Mouse (Mus musculus) retina, postnatal 7 days (tissue): ENCODE measurements around the gene Hoxd3.
A peak's percentile ranks its signal among the peaks of the same experiment; 100 is the strongest.

Experiments
- DNase-seq: peaks from one replicate; pipeline ENCODE4 v3.0.0-alpha.2; 2012; ENCODE audit warnings: low read depth, low spot score

The Hoxd3 gene

DNA sequence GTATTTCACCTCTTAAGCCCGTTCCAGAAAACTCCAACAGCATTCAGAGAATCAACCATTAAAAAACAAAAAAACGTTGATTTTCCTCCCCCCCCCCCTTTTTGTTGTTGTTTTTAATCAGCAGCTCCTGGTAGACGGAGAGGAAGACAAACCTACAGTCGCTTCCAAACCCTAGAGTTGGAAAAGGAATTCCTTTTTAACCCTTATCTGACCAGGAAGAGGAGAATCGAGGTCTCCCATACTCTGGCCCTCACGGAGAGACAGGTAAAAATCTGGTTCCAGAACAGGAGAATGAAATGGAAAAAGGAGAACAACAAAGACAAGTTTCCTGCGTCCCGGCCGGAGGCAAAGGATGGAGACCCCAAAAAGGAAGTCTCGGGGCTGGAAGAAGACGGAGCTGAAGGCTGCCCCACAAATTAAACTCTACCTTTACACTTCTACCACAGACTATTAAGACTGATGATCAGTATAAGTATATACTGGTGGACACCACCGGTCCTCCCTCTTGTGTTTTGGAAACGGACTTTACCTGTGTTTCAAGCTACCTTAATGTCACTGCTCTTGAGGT is 5.2 kb upstream of the Hoxd3 start:
- DNase-seq, result no peak

DNA sequence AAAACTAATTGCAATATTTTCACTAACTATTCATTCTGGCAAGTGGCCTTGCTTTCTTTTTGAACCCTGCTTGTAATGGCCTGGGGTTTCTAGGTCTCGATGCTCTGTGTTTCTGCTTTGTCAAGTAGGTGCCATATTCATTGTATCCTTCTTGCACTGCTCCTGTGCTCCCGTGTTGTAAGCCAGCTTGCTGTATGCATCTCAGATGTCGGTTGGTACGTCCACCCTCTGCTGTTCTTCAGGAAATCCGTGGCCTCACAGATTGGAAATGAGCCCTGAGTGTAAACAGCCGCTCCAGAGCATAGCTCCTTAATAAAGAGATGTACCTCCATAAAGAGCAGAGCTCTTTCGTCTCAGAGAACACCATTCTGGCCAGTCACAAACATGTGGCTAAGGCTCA is 4.1 kb upstream of the Hoxd3 start:
- no peak for DNase-seq

DNA sequence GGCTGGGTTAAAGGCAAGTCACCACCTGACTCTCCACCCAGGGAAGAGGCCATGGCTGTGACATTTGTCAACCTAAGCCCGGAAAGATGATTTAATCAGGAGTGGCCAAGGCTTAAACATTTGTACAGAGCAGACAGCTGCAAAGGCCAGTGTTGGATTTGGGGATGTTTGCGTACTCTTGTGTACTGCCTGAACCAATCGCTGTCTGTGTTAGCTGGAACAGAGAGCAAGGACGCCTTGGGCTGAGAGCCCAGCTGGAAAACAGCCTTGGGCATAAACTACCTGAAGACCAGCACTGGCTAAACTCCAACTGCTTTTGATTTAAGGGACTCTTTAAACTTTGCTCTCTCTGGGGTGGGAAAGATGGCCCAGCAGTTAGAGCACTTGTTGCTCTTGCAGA is 3.1 kb upstream of the Hoxd3 start:
- DNase-seq, result no peak

DNA sequence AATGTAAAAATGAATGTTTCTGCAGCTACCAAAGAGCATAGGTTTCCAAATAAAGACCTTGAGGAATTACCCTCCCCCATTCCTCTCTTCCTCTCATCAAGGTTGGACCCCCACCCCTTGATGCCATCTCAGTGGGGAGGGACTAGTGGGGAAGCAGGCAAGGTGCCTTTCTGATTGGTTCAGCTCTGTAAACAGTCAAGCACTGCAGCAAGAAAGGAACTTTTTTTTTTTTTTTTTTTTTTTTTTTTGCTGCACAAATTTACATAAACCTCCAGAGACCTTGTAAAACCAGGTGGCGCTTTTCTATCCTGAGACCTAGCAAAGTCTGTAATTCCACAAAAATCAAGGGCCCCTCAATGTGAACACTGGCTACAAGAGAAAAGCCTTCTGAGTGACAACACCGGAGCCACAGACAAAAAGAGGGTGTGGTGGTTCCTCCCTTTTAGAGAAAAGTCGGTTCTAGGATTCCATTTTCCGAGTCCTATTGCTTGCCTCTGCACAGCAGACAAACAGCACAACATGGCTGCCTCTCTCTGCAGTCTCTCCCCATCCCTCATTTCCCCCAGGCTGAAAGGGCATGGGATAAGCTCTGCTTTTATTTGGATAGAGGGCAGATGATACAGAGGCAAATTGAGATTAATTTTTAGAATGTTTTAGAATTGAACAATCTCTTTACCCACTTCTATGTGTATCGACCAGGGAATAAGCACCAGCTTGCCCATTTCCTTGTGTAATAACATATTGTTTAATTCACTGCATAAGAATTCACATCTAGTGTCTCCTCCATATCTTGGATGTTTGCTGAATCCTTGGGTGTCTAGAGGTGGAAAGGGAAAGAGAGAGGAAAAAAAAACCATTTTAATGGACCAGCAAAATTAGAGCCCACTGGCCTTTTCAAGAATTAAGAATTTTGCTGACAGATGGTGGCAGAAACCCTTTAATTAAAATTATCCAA is 2.0 kb upstream of the Hoxd3 start:
- DNase-seq, result no peak

DNA sequence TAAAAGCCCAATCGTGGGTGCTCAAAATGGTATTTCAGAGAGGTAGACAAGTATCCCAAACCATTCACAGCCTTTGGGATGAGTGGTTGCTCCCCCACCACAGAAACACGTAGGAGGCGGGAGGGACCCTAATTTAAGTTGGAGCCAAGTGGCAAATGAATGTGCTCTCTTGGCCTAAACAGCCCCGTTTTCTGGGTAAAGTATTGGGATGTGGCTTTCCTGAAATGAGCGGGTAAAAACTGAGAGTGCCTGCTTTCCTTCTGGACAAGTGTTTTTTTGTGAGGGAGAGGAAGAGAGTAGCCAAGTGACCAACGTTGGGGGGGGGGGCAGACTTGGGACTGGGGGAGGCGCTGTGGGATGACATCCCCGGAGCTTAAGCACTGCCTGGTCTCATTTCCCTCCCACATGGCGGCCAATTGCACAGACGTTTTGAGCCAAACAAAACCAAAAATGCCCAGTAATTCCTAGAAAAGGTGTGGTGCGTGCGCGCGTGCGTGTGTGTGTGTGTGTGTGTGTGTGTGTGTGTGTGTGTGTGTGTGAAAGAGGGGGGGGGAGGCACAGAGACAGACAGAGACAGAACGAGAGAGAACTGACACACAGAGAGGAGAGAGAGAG is 691 bp upstream of the Hoxd3 start:
- no peak for DNase-seq

DNA sequence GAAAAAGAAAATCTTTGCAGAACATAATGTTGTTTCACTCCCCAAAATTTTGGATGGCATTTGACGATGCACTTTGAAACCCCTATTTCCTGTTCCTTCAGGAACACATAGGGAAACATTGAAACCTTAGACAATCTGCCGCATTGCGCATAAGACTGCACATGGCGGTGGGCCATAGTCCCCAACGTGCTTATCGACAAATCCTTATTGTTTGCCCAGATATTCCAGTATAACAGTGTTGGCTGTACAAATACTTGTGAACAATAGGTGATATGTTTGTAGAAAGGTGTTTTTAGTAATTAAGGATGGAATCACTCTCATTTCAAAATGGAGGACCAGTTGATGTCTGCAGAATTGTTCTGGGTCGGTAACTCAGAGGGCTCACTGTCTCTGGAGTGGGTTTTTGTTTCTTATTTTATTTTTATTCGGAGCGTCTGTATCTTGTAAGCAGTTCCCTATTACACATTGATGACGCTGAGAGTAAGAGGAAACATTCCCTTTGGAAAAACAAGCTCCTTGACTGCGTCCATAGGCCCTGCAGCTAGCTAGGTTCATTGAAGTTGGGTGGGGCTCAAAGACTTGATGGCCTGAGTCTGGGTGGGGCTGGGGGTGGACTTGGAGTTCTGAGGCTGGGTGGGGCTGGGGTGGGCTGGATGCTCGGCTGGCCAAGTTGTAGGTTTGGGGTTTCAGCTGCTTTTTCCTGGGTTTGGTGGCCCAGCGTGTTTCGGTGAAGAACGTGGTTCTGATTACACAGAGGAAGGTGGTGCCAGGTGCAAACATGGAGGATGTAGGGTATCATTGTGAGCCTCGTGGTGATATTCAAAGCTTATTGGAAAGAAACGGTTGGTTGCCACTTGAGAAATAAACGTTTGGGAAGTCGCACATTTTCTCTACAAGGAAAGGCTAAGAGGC is 1.8 kb downstream of the Hoxd3 start:
- no peak for DNase-seq

DNA sequence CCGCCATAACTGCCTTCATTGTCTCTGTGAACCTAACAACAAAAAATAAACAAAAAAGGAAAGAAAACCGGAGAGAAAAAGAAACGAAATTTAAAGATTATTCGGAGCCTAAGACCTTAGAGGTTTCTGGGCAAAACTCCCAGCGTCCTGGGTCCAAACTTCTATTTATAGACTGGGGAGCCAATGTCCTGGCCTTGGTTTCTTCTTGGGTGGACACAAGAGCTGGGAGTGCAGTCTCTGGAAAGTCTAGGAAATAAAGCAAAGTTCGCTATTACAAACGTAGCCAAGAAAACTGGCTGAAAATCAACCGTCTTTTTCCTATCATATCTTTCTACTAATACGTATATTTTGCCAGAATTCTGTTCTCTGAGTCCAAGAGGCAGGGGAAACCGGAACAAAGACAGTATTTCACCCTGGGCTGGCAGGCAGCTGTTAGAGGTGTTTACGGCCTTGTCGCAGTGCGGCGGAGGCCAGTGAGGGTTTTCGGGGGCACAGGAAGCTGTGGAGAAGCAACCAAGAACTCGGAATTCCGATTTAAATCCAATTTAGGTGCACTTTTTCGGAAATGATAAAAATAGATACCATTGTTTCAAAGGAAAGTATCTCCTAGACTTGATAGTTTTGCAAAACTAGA is 2.5 kb downstream of the Hoxd3 start:
- DNase-seq, result no peak

DNA sequence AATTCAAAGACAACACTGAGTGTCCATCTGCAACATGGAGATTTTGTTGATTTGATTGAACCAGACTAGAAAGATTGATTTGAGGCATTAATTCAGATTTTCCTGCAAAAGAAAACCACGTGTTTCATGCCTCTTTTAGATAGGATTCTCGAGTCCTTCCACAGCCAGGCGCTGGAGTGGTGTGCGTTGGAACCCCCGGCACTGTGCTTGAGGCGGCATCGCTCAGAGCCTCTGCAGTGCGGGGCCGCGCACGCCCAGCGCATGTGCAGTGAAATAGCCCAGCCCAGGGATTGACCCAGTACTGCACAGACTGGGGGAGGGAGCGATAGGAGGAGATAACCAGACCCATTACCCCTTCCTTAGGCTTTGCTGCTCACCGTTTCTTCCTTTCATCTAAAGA is 3.2 kb downstream of the Hoxd3 start:
- no peak for DNase-seq

DNA sequence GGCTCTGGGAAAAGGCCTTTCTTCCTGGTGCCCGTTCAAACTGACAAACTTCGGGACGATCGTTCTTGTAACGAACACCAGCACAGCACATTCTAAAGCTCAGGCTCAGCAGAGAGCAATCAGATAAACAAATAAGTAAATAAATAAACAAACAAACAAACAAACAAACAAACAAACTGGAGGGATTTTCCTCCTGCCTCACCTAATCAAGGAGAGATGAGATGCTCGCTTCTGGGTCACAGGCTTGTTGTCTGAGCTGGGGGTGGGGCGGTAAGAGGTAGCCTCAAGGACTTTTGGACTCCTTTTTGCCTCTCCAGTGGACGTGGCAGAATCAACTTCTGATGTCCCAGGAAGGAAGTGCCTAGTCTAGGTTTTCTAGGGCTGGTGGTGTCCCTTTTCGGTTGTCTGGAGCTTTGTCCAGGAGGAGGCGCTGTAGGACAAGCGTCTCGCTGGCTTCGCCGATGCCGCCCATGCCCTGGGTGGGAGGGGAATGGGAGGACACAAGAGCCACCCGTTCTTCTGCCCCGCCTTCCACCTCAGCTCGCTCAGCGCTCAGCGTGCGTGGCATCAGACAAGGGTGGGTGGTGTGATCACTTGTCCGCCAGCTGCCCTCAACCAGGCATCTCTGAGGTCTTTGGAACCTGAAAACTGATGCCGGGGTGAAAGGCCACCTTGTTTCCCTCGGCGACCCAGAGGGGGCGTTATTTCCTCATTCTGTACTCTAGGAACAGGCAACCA is 3.9 kb downstream of the Hoxd3 start:
- peak; percentile 75 for DNase-seq

DNA sequence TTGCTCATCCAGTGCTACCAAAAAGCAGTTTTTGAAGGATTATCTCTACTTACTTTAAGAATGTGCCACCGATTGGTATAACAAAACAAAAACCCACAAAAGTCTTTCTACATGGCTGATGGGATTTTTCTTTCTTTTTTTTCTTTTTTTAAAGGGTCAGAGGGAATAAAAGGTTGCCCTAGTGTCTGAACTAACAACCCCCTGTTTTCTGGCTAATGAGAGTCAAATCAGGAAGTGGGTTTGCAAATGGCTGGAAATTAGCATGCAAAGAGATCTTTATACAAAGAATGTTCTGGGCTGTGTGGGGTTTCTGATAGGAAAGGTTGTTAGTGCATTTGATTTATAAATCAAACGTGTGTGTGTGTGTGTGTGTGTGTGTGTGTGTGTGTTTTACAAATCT is 8.7 kb downstream of the Hoxd3 start:
- no peak for DNase-seq

DNA sequence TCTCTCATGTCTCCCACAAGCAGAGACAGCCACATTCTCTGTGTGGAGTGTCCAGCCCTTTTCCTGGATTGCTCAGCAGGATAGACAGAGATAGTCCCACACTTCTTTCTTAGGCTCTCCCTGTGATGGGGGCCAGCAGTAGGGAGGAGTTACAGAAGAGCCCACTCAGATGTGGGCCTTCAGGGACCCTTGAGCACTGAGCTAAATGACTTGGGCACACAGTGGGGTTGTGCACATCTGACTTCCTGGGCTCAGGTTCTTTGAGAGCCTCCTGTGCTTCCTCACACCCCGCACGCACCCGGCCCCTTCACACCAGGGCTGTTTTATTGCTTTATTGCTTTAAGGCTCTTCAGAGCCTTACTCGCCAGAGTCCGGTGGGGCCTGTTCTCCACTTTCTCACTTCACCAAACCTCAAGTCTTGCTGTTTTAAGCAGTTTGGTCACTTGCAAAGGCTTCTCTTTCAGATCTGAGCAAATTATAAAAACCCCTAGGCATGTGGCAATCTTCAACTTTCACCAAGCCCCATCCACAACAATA is 9.3 kb downstream of the Hoxd3 start:
- no peak for DNase-seq

DNA sequence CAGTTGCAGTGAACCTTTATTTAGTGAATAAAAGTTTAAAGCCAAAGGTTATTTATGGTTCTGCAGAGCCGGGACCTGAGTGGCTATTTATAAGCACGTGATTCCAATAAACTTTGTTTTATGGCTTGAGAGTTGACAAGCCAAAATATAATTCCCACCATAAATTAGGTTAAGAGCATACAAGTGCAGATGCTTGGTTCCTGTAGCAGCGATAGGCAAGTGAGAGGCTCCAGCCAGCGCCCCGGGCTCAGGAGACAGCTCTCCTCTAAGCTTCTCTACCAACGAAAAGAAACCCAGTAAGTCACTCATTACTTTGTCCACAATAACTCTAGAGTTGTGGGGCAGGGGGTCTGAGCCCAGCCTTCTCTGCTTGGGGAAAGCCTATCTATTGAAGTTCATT is 10.2 kb downstream of the Hoxd3 start:
- DNase-seq, result no peak

DNA sequence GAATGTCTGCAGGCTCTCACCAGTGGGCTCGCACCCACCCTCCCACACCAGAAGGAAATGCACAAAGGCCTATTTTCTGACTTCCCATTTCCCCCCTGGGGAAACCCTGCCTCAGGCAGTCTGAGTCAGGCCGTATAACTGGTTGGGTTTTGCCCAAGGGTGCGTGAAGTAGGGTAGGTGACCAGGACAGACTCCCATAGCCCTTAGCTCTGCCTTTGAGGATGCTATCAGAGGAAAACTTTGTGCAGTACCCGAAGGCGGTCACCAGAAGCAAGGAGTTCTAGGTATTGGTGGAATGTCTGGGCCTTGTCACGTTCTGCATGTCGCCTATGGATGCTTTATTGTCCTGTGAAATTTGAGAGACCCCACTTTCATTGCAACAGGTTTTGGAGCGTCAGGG is 11.2 kb downstream of the Hoxd3 start:
- DNase-seq, result no peak

DNA sequence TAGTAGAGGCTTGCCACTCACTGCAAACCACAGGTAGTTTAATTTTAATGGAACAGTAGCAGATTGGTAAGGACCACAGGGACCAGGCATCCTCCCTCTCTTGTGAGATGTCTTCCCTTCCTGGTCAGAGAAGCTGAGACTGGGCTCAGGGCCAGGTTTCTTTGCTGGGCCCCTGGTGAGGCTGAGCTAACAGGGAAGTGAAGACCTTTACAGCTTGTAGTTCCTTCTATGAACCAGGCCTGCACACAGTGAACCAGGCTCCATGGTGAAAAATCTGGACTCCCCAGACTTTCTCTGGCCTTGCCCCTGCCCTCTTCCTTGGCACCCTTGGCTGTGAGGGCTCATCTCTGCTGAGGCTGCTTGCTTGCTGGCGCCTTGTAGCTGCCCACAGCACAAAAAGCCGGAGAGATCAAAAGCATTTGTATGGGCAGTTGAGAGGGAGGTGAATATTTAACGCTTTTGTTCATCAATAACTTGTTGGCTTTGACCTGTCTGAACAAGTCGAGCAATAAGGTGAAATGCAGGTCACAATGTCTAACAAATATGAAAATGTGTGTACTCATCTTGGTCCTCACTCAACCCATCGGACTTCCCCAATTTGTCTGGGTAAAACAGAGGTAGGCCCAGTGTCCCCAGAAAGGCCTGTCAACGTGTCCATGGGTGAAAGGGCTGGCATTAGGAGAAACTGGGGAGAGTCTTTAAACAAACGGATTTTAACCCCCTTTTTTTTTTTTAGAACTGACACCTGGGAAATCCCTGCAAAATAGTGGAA is 12.7 kb downstream of the Hoxd3 start:
- DNase-seq, result no peak

DNA sequence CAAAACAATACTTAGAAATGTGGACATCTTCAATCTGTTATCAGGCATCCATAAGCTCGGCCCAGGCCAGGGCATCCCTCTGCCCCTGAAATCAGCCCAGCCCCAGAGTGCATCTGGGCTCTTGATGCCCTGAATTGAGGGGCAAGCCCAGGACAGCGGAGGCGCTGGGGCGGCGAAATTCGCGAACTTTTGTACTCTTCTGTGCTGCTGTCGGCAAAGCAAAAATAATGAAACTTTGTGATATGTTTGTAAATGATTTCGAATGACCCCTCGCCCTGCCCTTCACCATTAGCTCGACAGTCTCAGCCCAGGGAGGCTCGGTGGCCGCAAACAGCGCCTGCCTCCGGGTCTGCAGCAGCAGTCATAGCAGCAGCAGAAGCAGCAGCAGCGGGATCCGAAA is 13.4 kb downstream of the Hoxd3 start:
- DNase-seq, result no peak

DNA sequence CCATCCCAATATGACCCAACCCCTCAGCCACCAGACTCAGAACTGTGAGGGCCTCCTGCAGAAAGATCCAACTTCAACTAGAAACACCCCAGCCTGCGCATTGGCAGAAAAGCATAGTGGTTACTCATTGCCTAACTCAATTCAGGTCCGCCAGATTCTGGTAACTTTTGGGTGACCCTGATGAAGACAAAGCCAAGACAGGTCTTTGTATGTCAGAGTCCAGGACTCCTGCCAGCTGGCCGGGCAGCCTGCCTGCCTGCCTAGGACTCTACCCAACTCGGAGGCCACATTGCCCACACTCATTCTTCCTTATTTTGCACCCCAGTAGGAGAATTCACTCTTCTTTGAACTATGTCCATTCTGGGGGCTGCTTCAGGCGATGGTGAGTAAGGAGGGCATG is 14.8 kb downstream of the Hoxd3 start, which contains the start of gene Gm28230:
Gene Gm28230 (plus strand): TSS at position 178 of the 400 bp plus-strand sequence.
- no peak for DNase-seq

DNA sequence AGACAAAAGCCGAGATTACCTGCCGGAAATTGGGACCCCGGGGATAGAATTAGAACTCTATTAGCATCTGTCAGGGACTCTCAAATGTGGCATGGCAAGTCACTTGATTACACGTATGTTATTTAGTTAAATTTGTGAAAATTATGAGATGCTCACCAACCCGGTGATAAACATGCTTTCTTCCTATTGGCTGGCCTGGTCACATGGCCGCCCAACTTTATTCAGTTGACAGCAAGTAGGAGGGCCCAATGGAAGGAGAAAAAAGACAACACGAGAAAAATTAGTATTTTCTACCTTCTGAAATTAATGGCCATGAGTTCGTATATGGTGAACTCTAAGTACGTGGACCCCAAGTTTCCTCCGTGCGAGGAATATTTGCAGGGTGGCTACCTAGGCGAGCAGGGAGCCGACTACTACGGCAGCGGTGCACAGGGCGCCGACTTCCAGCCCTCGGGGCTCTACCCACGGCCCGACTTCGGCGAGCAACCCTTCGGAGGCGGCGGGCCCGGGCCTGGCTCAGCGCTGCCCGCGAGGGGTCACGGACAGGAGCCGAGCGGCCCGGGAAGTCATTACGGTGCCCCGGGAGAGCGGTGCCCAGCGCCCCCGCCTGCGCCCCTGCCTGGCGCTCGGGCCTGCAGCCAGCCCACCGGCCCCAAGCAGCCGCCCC is 15.4 kb downstream of the Hoxd3 start:
- DNase-seq, result no peak

DNA sequence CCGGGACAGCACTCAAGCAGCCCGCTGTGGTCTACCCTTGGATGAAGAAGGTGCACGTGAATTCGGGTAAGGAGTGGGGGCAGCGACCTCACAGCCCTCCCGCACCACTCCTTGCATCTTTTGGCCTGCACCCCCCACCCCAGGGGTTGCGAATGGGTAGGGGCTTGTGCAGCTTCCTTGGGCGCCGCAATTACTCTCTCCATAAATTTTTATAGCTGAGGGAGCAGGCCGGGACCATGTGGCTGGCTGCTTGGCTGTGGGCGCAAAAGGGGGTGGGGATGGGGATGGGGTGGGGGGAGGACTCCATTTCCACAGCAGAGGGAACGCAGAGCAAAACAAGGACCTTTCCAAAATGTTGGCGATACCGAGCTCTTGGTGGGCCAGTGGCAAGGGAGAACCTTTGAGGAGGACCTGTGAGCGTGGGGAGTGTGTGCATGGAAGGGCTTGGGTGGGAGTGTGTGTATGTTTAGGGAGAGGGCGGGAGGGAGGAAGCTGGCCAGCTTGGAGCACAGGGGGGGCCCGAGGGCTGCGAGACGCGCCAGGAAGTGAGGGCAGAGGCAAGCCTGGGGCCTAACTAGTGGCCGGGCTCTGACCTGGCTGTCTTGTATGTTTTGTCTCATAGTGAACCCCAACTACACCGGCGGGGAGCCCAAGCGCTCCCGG is 16.0 kb downstream of the Hoxd3 start:
- no peak for DNase-seq
